ENCODE assay signal across 25 mouse cellular contexts in the genomic region with DNA sequence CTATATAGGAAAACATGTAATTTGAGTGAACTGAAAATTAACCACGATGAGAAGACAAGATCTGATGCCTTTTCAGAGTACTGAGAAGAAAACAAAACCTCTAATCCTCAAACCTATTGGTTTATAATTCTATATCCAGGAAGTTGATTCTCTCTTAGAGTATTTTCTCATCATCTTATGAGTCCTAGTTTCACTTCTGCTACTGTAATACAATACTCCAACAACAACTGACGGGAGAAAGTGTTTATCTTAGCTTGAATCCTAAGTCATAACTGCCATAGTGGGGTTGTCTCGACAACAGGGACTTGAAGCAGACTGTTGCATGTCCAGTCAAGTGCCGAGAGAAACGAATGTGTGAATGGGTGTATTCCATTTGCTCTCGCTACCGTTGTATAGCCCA.
"Had no signal": no experiment of that assay in that cellular context is flagged by ENCODE, and none has a peak within 500 bp of the region (broad histone marks: within the 10 kb centered on the region; RNA-seq: fewer than 3 reads in every experiment).

No protein-coding gene starts in this region.

- H3K27ac ChIP-seq: liver, embryonic 15.5 days; lung, embryonic 15.5 days; macrophage; midbrain, embryonic 13.5 days; midbrain, embryonic 15.5 days; neural tube, embryonic 13.5 days; neural tube, embryonic 15.5 days; stomach, embryonic 15.5 days; stomach, postnatal 0 days had no signal

- DNase-seq: liver, postnatal 0 days; lung, adult 2 months; lung, postnatal 14 days; lung, postnatal 36 days; retina, postnatal 1 day; right cerebral cortex, adult 18-20 months; right cerebral cortex, postnatal 25 days; right cerebral cortex, postnatal 4 days; spleen, adult 18-20 months; thymus, adult 2 months; thymus, postnatal 25 days; thymus, postnatal 4 days had no signal

- H3K4me3 ChIP-seq: liver, embryonic 15.5 days; lung, embryonic 15.5 days; megakaryocyte, embryonic 14.5 days; midbrain, embryonic 13.5 days; midbrain, embryonic 15.5 days; myocyte; neural tube, embryonic 13.5 days; neural tube, embryonic 15.5 days; stomach, embryonic 15.5 days had no signal

- ATAC-seq: liver, postnatal 0 days; lung, postnatal 0 days; midbrain, embryonic 13.5 days; midbrain, embryonic 15.5 days had no signal

- H3K9me3 ChIP-seq: liver, embryonic 15.5 days; lung, embryonic 15.5 days; midbrain, embryonic 13.5 days; midbrain, embryonic 15.5 days; neural tube, embryonic 13.5 days; neural tube, embryonic 15.5 days; stomach, embryonic 15.5 days had no signal

- H3K36me3 ChIP-seq: liver, embryonic 15.5 days; lung, embryonic 15.5 days; midbrain, embryonic 13.5 days; midbrain, embryonic 15.5 days; neural tube, embryonic 13.5 days; neural tube, embryonic 15.5 days; stomach, embryonic 15.5 days had no signal

- H3K4me2 ChIP-seq: liver, embryonic 15.5 days; lung, embryonic 15.5 days; midbrain, embryonic 11.5 days; midbrain, embryonic 13.5 days; midbrain, embryonic 15.5 days; neural tube, embryonic 13.5 days; neural tube, embryonic 15.5 days; stomach, embryonic 15.5 days had no signal

- H3K27me3 ChIP-seq: liver, embryonic 15.5 days; lung, embryonic 15.5 days; megakaryocyte, embryonic 14.5 days; midbrain, embryonic 13.5 days; midbrain, embryonic 15.5 days; neural tube, embryonic 13.5 days; neural tube, embryonic 15.5 days; stomach, embryonic 15.5 days had no signal

- H3K4me1 ChIP-seq: liver, embryonic 15.5 days; lung, embryonic 15.5 days; megakaryocyte, embryonic 14.5 days; midbrain, embryonic 13.5 days; midbrain, embryonic 15.5 days; neural tube, embryonic 13.5 days; neural tube, embryonic 15.5 days; stomach, embryonic 15.5 days had no signal

- H3K9ac ChIP-seq: liver, embryonic 15.5 days; liver, postnatal 0 days; lung, embryonic 15.5 days; midbrain, embryonic 13.5 days; midbrain, embryonic 15.5 days; neural tube, embryonic 13.5 days; neural tube, embryonic 15.5 days; stomach, embryonic 15.5 days had no signal
